Mouse (Mus musculus) left cerebral cortex, postnatal 25 days (tissue): Measurements from ENCODE around the gene Olfr1325. TPM values are rescaled to one million over a fixed set of nuclear protein-coding genes. Genes with fewer than 3 reads are reported as not detected.
"Not testable (repeated sequence)": the region's sequence is repeated elsewhere in the genome, so short reads cannot be mapped to it uniquely, and the experiment has no call there.

ENCODE experiments used
- DNase-seq, 2 experiments: peaks; one replicate each; pipeline ENCODE4 v3.0.0; 2022; ENCODE audit warnings: low spot score in 2 of 2, mixed read lengths in 1 of 2
- intact Hi-C: fragments of 180-260 bp; cut with DNase I; formaldehyde crosslinking; loops from one replicate; pipeline ENCODE4 v1.15.1; 2025
- total RNA-seq, 2 experiments: library from RNA; stranded (reverse); gene quantifications; 2 replicates each; pipeline ENCODE4 v1.2.3; 2021

Gene Olfr1325
- total RNA-seq: not detected

- no peak for DNase-seq
- intact Hi-C loops: no loop called here
These were observed at the start of gene Olfr1325 for GRCm38 (mm10) chrX:74592379-74592778. Gene Olfr1325, plus strand, starts transcription at chrX:74592679.

GRCm38 (mm10) chrX:74574788-74575187 lies 17.7 kb upstream of the Olfr1325 start, which contains the start of gene Olfr1326-ps1:
Gene Olfr1326-ps1, minus strand, starts transcription at chrX:74574888.
- intact Hi-C loops: no loop called here

GRCm38 (mm10) chrX:74645466-74646323 lies 53.2 kb downstream of the Olfr1325 start, which contains the start of gene Gm5640:
Gene Gm5640, minus strand, starts transcription at chrX:74645635.
- intact Hi-C loops: not testable (repeated sequence)
- peak in 1 of 2 experiments; percentile 75 for DNase-seq

More at GRCm38 (mm10) chrX:74574788-74575187, 17.7 kb upstream of the Olfr1325 start, which contains the start of gene Olfr1326-ps1:
- no peak for DNase-seq

DNA sequence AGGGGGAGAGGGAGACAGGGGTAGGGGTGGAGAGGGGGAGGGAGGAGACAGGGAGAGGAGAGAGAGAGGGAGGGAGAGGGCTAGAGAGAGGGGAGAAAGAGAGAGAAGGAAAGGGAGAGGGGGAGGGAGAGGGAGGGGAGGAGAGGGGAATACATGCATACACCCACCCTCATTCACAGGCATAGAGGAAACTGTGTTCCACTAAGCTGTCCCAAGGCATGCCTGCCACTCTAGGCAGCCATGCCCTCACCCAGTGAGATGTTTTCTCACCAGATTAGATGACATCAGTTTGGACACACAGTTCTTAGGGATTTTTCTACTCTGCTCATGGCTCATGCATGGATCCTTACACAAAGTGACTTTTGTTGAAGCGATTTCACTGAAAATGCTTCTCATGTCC lies 53.9 kb downstream of the Olfr1325 start:
- intact Hi-C loops, DNase-seq: not testable (repeated sequence)

Other genes with a start within 250 kb of the Olfr1325 start
- 10 to 100 TPM; 25.3 to 28.5 TPM for gene Lage3, start 239.1 kb upstream of the Olfr1325 start, total RNA-seq
- gene Ubl4a, start 219.5 kb upstream of the Olfr1325 start, total RNA-seq: 10 to 100 TPM; 73.7 to 80.0 TPM
- gene Slc10a3, start 219.3 kb upstream of the Olfr1325 start, total RNA-seq: 1 to 10 TPM; 2.7 to 3.7 TPM
- 10 to 100 TPM; 17.4 to 19.3 TPM for gene Fam3a, start 199.4 kb upstream of the Olfr1325 start, total RNA-seq
- 10 to 100 TPM; 50.0 to 51.5 TPM for gene Ikbkg, start 199.4 kb upstream of the Olfr1325 start, total RNA-seq
- gene G6pdx, start 163.5 kb upstream of the Olfr1325 start, total RNA-seq: 10 to 100 TPM; 23.8 to 26.0 TPM
- not detected for gene Gm6880, start 111.3 kb upstream of the Olfr1325 start, total RNA-seq
- not detected for gene Olfr1326-ps1, start 17.8 kb upstream of the Olfr1325 start, total RNA-seq
- under 1 TPM; 0.16 to 0.46 TPM for gene Gm5640, start 53.0 kb downstream of the Olfr1325 start, total RNA-seq
- gene Gm6890, start 148.2 kb downstream of the Olfr1325 start, total RNA-seq: not detected
- under 1 TPM in 1 of 2 experiments, not detected in 1; 0.25 TPM for gene Gm5936, start 244.5 kb downstream of the Olfr1325 start, total RNA-seq